Mouse (Mus musculus): ENCODE measurements around the gene Fscn3. TPM values are rescaled to one million over a fixed set of nuclear protein-coding genes. Genes with fewer than 3 reads are reported as not detected.

The Fscn3 gene
- total RNA-seq, 2 experiments from 2014 or later = 0.17 TPM; not detected in 1

DNA sequence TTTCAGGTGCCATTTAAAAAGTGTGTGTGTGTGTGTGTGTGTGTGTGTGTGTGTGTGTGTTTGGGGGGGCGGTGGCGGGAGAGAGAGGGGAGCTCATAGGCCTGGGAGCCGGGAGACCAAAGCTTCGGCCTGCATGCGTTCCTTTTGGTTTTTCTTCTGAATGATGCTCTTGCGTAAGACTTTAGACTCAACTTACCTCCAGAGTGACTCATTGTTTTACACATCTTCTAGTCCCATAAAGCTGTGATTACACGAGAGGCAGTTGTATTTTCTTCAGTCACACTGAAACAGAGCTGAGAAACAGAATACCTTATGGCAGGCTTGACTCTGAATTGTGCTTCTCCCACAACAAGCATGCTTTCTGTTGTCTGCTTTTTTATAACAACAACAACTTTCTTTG is 59.3 kb downstream of the Fscn3 start:
- no peak for DNase-seq

Other genes with a start within 250 kb of the Fscn3 start
- gene Zfp800, start 29.8 kb upstream of the Fscn3 start, total RNA-seq (2021) = 10 to 100 TPM; 25.5 to 30.4 TPM
- 100 to 1,000 TPM; 272 to 305 TPM for gene Arf5, start 4.2 kb upstream of the Fscn3 start, total RNA-seq (2021)
- gene Gcc1, start 601 bp downstream of the Fscn3 start, total RNA-seq (2021) = 10 to 100 TPM; 17.9 to 20.1 TPM
- not detected for gene Pax4, start 21.6 kb downstream of the Fscn3 start, total RNA-seq (2021)
- gene Snd1, start 47.4 kb downstream of the Fscn3 start, total RNA-seq (2021) = 100 to 1,000 TPM; 107 to 114 TPM

Measured in layer of hippocampus, postnatal 36 days (tissue).